Mouse (Mus musculus): Measurements from ENCODE around the gene Cntn3.
A peak's percentile ranks its signal among the peaks of the same experiment; 100 is the strongest.

Gene Cntn3

GRCm38 (mm10) chr6:102478320-102479080 is 94.4 kb downstream of the Cntn3 start:
- no peak for DNase-seq (ENCODE audit: low read depth, low spot score)

DNA sequence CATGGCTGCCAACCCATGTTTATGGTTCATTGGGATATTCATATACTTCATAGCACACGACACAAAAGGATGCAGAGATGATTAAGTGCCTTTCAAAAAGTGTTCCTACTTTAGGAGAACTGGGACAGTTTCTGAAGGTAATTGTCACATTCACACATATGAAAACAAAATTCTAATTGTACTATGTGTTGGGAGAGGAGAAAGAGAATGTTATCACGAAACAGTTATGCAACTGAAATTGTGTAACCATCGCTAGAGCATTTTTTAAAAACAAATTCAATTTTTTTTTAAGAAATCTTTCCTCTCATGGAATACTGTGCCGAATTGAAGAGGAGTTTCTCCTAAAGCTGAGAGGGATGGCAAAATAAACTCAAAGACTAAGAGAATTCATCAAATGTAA is 134.5 kb downstream of the Cntn3 start:
- DNase-seq (ENCODE audit: low read depth, low spot score): no peak

- DNase-seq (ENCODE audit: low read depth, low spot score): no peak
Measured at GRCm38 (mm10) chr6:102427549-102427948, 145.4 kb downstream of the Cntn3 start.

GRCm38 (mm10) chr6:102421781-102422180 is 151.1 kb downstream of the Cntn3 start:
- no peak for DNase-seq (ENCODE audit: low read depth, low spot score)

DNA sequence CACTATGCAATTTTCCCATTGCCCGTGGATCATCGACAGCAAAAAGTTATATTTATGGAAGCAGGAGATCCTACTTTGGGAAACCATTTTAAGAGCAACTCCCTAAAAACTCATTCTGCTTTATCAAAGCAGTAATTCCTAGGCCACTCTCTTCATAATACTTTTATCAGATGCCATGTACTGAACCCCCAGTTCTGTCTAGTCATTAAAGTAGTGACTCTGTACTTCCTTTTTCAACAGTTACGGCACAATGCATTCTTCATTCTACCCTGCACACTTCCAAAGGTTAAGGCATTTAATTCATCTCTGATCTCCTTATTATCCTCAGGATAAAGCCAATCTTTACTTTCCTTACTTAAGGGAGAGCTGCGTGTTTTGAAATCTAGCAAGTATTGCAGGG is 184.3 kb downstream of the Cntn3 start:
- no peak for DNase-seq (ENCODE audit: low read depth, low spot score)

DNA sequence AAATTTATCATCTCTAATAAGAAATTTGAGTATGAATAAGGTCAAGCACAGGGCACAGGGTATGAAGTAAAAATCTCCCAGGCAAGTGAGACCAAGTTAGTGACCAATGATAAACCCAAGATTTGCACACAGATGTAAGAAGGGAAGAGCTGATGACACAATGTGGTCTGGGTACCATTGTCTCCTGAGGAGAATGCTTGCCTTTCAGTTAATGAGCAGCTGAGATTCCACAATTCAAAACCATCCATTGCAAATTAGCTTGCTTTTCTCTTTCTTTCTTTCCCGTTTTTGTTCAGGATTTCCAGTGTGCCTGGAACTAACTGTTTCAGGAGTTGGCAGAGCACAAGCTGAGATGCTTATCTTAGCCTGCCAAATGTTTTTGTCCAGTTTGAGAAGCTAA is 200.8 kb downstream of the Cntn3 start:
- no peak for DNase-seq (ENCODE audit: low read depth, low spot score)

GRCm38 (mm10) chr6:102363880-102364279 is 209.0 kb downstream of the Cntn3 start:
- no peak for DNase-seq (ENCODE audit: low read depth, low spot score)

GRCm38 (mm10) chr6:102363291-102363832 is 209.5 kb downstream of the Cntn3 start:
- no peak for DNase-seq (ENCODE audit: low read depth, low spot score)

DNA sequence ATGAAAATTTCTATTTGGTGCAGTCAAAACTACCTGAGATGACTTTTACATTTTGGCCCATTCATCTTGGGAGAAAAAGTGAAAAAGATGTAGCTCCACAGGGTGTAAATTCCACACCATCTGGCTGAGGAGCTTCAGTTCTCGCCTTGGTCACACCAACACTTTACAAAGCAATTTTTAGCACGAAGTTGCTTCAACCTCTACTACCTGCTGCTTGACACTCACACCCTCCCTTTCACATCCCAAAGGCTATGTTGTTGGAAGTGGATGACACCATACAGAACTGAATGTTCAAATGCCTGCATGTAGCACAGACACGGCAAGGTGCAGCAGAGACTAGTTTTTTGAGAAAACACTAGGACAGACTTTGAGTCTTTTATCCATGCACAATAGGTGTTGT is 240.8 kb downstream of the Cntn3 start:
- no peak for DNase-seq (ENCODE audit: low read depth, low spot score)

DNA sequence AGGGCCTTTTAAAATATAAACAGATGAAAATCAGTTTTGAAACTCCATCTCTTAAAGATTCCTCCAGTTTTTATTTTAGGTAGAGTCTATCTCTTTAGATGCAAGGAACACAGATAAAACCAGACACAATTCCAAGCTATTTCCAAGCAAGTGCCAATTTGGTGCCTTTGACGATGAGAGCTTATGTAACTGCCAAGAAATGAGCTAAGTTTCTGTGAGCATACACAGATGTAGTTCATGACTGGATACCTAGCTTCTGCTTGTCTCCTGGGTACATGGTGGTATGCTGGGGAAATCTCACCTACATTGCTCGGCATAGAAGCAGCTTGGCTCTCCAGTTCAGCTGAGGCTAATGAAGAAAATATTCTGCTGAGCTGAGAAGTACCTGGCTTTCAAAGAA is 246.2 kb downstream of the Cntn3 start:
- no peak for DNase-seq (ENCODE audit: low read depth, low spot score)

- DNase-seq (ENCODE audit: low read depth, low spot score): no peak
Measured at GRCm38 (mm10) chr6:102322614-102323284, 250.2 kb downstream of the Cntn3 start.

DNA sequence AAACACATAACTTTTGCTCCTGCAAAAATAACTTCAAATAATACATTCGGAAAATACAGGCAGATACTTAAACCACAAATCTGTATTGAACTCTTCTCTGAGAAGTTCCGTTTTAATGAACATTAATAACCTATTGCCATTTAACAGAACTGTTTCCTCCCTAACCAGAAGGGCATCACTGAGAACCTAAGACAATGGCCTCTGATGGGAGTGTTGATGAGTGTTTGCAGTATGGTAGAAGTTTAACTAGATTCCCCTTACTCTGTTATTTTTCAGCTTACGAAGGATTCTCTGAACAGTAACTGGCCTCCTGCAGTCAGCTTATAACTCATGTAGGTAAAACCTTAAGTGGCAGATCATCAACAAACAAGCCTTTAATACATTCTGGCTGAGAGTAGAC is 253.1 kb downstream of the Cntn3 start:
- DNase-seq (ENCODE audit: low read depth, low spot score): no peak

DNA sequence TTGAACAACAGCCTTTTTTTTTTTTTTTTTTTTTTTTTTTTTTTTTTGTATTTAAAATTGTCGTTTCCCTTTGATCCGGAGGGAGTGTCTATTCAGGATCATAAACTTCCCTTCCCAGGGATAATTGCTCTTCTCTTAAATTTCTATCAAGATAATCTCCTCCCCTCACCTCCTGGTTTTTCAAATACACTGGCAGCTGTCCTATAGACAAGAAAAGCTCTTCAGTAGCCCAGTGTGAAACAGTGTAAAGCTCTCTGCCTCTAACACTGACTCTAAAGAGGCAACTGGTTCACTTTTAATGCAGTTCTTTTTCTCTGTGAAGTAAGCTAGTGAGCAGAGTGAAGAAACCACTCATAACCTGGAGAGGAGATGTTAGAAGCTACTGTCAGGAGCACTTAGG is 290.0 kb downstream of the Cntn3 start:
- no peak for DNase-seq (ENCODE audit: low read depth, low spot score)

- DNase-seq (ENCODE audit: low read depth, low spot score): no peak
Measured at GRCm38 (mm10) chr6:102231015-102231414, 341.9 kb downstream of the Cntn3 start.

GRCm38 (mm10) chr6:102186316-102186715 is 386.6 kb downstream of the Cntn3 start:
- no peak for DNase-seq (ENCODE audit: low read depth, low spot score)

GRCm38 (mm10) chr6:102170913-102171312 is 402.0 kb downstream of the Cntn3 start:
- DNase-seq (ENCODE audit: low read depth, low spot score): peak; percentile 61

- DNase-seq (ENCODE audit: low read depth, low spot score): no peak
Measured at GRCm38 (mm10) chr6:102161186-102161585, 411.7 kb downstream of the Cntn3 start.

DNA sequence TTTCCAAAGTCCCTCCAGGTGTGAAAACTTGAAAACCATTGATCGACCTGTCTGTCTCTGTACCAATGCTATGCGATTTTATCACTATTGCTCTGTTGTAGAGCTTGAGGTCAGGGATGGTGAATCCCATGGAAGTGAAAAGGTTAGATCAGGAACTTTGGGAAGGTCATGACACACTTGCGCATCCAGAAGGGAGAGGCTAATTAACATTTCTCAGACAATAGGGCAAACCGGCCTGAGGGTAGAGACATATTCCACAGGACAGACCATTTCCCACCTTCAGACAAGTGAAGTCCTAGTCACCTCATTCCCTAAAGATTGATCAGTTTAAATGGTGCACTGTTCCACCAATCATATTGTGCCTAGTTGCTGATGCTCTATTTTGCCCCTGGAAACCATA is 451.2 kb downstream of the Cntn3 start:
- no peak for DNase-seq (ENCODE audit: low read depth, low spot score)

- DNase-seq (ENCODE audit: low read depth, low spot score): no peak
Measured at GRCm38 (mm10) chr6:102120003-102120402, 452.9 kb downstream of the Cntn3 start.

GRCm38 (mm10) chr6:102113629-102114028 is 459.3 kb downstream of the Cntn3 start:
- no peak for DNase-seq (ENCODE audit: low read depth, low spot score)

Data from forelimb bud, embryonic 11.5 days (tissue).